Mouse (Mus musculus) erythroblast, embryonic 14.5 days (primary cell): ENCODE results near the gene Lpp.

ENCODE experiments used
- GATA1 ChIP-seq: IDR thresholded peaks from 2 replicates; pipeline ENCODE4 v1.6.1; 2012; ENCODE audit warnings: low read length, inconsistent platforms, mixed read lengths
- TAL1 ChIP-seq: IDR thresholded peaks from 3 replicates; pipeline ENCODE4 v1.6.1; 2012; ENCODE audit warnings: low read length, inconsistent platforms, mixed read lengths

GRCm38 (mm10) chr16:24977771-24978170, 584.5 kb downstream of the Lpp start:
- no peak for TF ChIP-seq TAL1
- TF ChIP-seq GATA1 = no peak
